Mouse (Mus musculus): ENCODE results near the gene Cfap43.

DNA sequence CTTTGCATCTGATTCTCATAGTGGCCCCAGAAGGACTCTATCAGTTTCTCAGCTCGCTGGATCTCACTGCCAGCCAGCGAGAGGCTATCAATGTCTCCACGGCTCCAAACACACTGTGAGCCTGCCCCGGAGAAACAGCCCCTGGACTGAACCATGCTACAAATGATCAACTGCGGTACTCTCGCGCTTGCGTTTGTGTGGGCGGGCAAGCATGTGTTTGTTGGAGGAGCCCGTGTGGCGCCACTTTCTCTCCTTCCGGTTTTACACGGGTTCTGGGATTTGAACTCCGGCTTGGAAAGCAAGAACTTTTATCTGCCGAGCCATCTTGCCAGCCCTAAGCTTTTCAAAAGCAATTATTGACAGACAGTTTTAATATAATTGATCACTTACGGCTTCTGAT, 86.8 kb downstream of the Cfap43 start:
- no peak for TF ChIP-seq CTCF (conservative IDR thresholded peaks at IDR 0.05; ENCODE audit: low read length)
- no peak for TF ChIP-seq NANOG (IDR thresholded peaks at IDR 0.05; ENCODE audit: borderline replicate concordance, low read length)
- no peak for TF ChIP-seq POU5F1 (IDR thresholded peaks at IDR 0.05; ENCODE audit: borderline replicate concordance, low read length)

Data from E14TG2a.4 (cell line).